Mouse (Mus musculus) forebrain, embryonic 10.5 days (tissue): ENCODE measurements around the gene Fcrl6. TPM values are rescaled to one million over a fixed set of nuclear protein-coding genes. Genes with fewer than 3 reads are reported as not detected.

ENCODE experiments used
- DNase-seq: peaks from one replicate; pipeline ENCODE4 v3.0.0-alpha.2; 2017; ENCODE audit warnings: low spot score; ENCODE audit errors: extremely low spot score
- H3K27ac ChIP-seq: fragments of 300-500 bp; sonication (generic); 2 replicates; pipeline ENCODE4 v1.5.1; 2016; ENCODE audit warnings: mild to moderate bottlenecking
- H3K27me3 ChIP-seq: fragments of 300-500 bp; sonication (generic); 2 replicates; pipeline ENCODE4 v1.6.1; 2016; ENCODE audit warnings: mild to moderate bottlenecking; ENCODE audit not compliant: poor library complexity, severe bottlenecking
- H3K36me3 ChIP-seq: fragments of 300-500 bp; sonication (generic); replicated peaks from 2 replicates; pipeline ENCODE4 v1.6.1; 2016; ENCODE audit warnings: mild to moderate bottlenecking, moderate library complexity
- H3K4me1 ChIP-seq: fragments of 300-500 bp; sonication (generic); 2 replicates; pipeline ENCODE4 v1.6.1; 2016
- H3K4me3 ChIP-seq: fragments of 300-500 bp; sonication (generic); 2 replicates; pipeline ENCODE4 v1.5.1; 2016; ENCODE audit warnings: mild to moderate bottlenecking, moderate library complexity
- H3K9me3 ChIP-seq: fragments of 300-500 bp; sonication (generic); 2 replicates; pipeline ENCODE4 v1.6.1; 2016; ENCODE audit warnings: mild to moderate bottlenecking, moderate library complexity
- WGBS: fragments of 180-500 bp; shearing (Covaris S2); methylation state at CpG from one replicate; pipeline ENCODE4 v1.1.7; 2016; 5-methylcytosine and 5-hydroxymethylcytosine counted together
- polyA plus RNA-seq: library from polyadenylated mRNA; unstranded; fragments of >200 nt; fragmentation: Nextera tagmentation; extraction: Ambion mirVana; gene quantifications from 2 replicates; pipeline ENCODE4 v1.2.1, GENCODE M21; 2016

Gene Fcrl6
- polyA plus RNA-seq, 1 experiment from 2014 or later, result 0.32 TPM

DNA sequence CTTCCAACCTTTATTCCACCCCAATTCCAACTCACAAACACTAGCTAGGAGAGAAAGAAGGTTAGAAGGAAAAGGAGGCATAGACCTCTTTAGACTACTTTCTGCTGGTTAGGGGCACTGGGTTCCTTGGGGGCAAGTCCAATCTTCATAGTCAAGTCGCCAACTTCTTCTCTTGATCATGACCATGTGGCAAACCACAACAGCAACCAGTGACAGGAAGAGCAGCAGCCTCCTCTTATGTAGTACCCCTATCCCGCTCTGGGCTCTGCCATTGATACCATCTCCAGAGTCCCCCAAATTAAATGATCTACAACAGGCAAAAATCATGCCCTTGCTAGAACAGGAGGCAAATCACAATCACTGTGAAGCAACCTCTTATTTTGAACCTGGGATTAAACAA lies 8.4 kb downstream of the Fcrl6 start:
- 82% methylated on average over 2 of the region's 2 CpGs for WGBS
- no peaks in the 10 kb centered on the region for H3K4me1 ChIP-seq
- H3K36me3 ChIP-seq, result no peaks in the 10 kb centered on the region
- DNase-seq, result no peak
- H3K27me3 ChIP-seq, result peaks cover 10% of the 10 kb centered on the region; the same call in 1 of the 2 replicates
- H3K4me3 ChIP-seq, result no peak overlapping the region
- H3K27ac ChIP-seq, result no peak overlapping the region
- no peaks in the 10 kb centered on the region for H3K9me3 ChIP-seq

DNA sequence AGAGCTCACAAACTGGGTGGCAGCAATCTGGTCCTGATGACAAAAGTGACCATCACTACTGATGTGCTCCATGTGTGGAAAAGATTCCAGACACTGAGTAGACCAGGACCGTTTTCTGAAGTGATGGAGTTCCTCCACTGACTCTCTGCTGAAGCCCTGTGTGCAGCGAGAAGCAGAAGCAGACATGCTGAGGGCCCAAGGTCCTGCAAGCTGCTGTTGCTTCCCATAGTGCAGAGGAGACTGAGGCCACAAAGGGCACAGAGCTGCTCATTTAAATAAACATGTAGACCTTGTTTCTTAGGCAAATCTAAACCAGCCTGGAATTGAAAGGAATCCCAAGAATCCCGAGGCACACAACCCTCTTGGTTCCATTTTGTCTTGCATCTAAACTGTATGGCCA lies 9.0 kb downstream of the Fcrl6 start:
- no peaks in the 10 kb centered on the region for H3K9me3 ChIP-seq
- H3K27ac ChIP-seq, result no peak overlapping the region
- H3K4me3 ChIP-seq, result no peak overlapping the region
- no peak for DNase-seq
- WGBS, result 74% methylated on average over 3 of the region's 3 CpGs
- H3K4me1 ChIP-seq, result no peaks in the 10 kb centered on the region
- no peaks in the 10 kb centered on the region for H3K36me3 ChIP-seq
- peaks cover 14% of the 10 kb centered on the region; the same call in 1 of the 2 replicates for H3K27me3 ChIP-seq

DNA sequence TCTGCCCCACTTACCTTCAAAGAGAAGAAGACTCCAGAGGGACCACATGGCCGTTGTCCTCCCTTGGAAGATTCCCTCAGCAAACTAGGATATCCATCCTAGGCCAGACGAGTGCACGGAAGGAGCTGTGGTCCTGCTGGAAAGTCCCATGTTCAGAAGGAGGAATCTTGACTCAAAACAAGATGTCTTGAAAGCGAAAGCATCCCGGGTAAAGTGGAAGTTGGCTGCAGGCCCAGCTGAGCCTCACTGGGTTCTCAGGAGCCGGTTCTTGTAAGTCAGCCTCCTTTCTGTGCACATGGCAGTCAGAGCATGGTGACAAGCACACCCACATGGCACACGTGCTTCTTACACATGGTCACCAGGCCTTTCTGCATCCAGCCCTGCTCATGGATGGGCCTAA lies 12.0 kb downstream of the Fcrl6 start, which contains the start of gene Slamf8:
Gene Slamf8 (minus strand): TSS at position 184 of the 400 bp plus-strand sequence.
- H3K27ac ChIP-seq, result no peak within 1 kb of the TSS

DNA sequence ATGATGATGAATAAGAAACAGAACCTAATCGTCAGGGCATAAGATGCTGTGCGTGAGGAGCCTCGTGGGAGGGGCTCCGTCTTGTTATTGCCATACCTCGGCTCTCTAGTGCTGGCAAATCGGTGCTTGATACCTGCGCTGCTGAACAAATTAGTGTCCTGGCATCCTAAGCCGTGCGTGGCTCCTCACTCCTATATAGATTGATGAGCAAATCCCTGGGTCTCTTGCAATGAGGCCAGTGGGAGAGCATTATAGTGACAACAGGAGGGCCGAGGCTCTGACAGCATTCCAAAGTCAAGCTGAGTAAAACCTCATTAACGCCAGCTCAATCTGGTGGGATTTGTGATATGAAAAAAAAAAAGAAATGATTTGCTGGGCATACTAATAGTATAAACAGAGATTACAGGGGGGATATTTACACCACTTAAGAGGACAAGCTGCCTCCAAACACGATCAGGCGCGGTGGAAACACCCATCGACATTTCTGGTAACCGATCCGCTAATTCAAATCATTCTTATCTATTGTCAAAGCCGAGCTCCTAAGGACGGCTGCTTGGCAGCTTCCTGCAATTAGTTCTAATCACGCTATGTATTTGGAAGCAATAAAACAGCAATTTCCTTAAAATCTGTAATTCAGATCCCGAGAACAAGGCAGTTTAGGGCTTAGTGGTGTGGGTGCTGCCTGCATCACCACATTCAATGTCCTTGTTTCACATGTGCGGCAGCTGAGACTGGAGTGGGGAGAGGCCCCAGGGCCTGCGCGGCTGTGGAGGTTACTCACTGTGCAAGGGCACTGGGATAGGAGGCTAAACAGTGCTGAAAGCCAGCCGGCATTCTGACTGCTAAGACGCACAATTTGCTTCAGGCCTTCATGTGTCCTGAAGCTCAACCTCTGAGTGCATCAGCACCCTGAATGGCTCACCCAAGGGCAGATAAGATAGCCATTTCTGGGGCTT lies 16.5 kb downstream of the Fcrl6 start:
- H3K27me3 ChIP-seq, result peaks cover 60% of the 10 kb centered on the region
- H3K4me1 ChIP-seq, result peaks cover 22% of the 10 kb centered on the region
- 18% methylated on average over 26 of the region's 26 CpGs for WGBS
- no peak for DNase-seq
- no peak overlapping the region for H3K27ac ChIP-seq
- H3K36me3 ChIP-seq, result no peaks in the 10 kb centered on the region
- peak overlapping the region; percentile 18; the same call in 1 of the 2 replicates for H3K4me3 ChIP-seq
- no peaks in the 10 kb centered on the region for H3K9me3 ChIP-seq

More for the DNA sequence above, 12.0 kb downstream of the Fcrl6 start, which contains the start of gene Slamf8:
- H3K9me3 ChIP-seq, result no peaks in the 10 kb centered on the region
- H3K27me3 ChIP-seq, result peaks cover 42% of the 10 kb centered on the region
- 88% methylated on average over 7 of the region's 7 CpGs for WGBS
- no peak within 1 kb of the TSS for H3K4me3 ChIP-seq
- DNase-seq, result no peak
- H3K4me1 ChIP-seq, result peaks cover 16% of the 10 kb centered on the region
- H3K36me3 ChIP-seq, result no peaks in the 10 kb centered on the region

DNA sequence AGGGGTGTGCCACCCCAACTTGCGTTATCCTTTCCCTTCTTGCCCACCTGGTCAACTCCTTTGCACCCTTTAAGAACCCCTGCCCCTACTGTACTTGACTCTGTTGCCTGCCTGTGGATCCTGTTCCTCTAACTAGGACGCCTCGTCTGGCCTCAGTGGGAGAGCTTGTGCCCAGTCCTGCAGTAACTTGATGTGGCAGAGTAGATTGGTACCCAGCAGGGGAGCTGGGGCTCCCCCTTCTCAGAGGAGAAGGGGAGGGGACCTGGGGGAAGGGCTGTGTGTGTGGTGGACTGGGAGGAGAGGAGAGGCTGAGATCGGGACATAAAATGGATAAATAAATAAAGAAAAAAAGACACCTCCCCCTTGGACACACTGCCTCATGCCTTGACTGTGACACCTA lies 17.3 kb downstream of the Fcrl6 start:
- Histone ChIP-seq H3K4me3 (no peak overlapping the region), H3K9me3 (no peaks in the 10 kb centered on the region), H3K36me3 (no peaks in the 10 kb centered on the region), H3K27ac (no peak overlapping the region), H3K4me1 (peaks cover 22% of the 10 kb centered on the region), H3K27me3 (peaks cover 59% of the 10 kb centered on the region)
- DNase-seq, result no peak
- WGBS, result 46% methylated on average over 4 of the region's 4 CpGs

DNA sequence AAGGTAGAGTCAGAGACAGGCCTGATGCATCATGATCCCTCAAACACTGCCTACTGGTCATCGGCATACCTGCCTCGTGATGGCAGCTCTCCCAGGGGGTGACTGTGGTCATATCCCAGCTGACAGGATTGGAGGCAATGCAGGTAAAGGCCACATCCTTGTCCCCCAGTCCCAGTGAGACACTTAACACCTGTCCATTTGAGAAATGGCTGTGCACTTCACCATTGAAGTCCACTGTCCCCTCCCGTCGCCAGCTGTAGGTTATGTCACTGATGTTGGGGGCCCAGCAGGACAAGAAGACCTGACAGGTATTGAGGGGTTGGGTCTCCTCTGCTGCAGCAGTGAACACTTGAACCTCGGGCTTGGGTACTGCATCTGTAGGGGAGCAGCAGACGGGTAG lies 18.1 kb downstream of the Fcrl6 start:
- Histone ChIP-seq H3K27me3 (peaks cover 52% of the 10 kb centered on the region), H3K36me3 (no peaks in the 10 kb centered on the region), H3K9me3 (no peaks in the 10 kb centered on the region), H3K4me1 (peaks cover 22% of the 10 kb centered on the region), H3K27ac (no peak overlapping the region), H3K4me3 (no peak overlapping the region)
- no peak for DNase-seq
- 80% methylated on average over 6 of the region's 6 CpGs for WGBS

DNA sequence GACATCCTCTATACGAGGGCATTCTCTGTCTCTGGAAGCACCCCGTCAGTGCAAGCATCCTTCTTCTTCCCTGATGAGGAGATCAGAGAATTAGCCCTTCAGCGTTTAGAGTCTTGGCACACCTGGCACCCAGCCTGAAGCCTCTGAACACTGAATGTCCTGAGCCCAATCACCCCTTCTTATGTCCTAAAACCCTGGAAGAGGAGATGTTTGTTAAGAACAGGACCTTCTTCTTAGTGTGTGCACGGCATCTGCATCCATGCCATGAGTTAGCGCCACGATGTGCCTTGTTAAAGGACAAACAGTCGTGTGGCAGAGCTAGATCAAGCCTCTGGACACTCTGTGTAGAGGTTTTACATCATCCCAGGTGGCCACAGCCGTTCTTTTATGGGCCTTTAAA lies 19.9 kb downstream of the Fcrl6 start:
- 88% methylated on average over 8 of the region's 8 CpGs for WGBS
- Histone ChIP-seq H3K4me1 (peaks cover 22% of the 10 kb centered on the region), H3K9me3 (no peaks in the 10 kb centered on the region), H3K27me3 (peaks cover 38% of the 10 kb centered on the region), H3K4me3 (no peak overlapping the region), H3K27ac (no peak overlapping the region), H3K36me3 (no peaks in the 10 kb centered on the region)
- DNase-seq, result no peak

DNA sequence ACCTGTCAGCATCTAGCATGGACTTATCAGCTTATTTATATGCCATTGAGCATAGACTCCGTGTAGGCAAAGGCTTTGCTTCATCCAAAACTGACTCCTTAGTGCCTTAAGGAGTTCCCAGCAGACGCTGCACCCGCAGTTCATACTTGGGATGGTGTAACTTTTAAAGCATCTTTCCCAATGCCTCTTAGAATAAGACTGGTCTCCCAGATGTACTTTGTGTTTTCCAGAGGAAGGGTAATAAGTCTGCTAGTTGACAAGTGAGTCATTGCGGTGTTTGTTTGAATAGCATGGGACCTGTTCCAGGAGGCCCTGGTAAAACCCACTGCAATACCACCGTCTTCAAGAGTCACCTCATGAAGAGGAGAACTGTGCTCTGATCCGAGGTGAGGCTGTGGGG lies 22.2 kb downstream of the Fcrl6 start:
- no peak for DNase-seq
- H3K4me1 ChIP-seq, result peaks cover 3% of the 10 kb centered on the region; the same call in 1 of the 2 replicates
- H3K4me3 ChIP-seq, result no peak overlapping the region
- no peak overlapping the region for H3K27ac ChIP-seq
- H3K27me3 ChIP-seq, result peaks cover 15% of the 10 kb centered on the region
- no peaks in the 10 kb centered on the region for H3K9me3 ChIP-seq
- 86% methylated on average over 6 of the region's 6 CpGs for WGBS
- no peaks in the 10 kb centered on the region for H3K36me3 ChIP-seq

DNA sequence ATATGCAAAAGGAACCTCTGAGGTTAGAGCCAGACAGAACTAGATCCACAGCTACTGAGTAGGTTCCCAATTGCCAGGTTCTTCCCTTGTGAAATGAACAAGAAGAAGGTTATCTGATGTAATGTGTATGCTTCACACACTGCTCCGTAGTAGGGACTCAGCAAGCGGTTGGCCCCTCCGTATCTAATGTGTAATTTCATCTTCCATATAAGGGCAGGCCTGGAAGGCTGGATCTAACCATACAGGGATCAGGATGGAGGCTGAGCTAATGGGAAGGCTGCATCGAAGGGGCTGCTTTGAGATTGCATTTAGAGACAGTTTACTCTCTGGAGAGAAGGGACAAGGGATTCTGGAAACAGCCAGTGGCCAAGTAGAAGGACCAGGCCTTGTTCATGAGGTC lies 34.6 kb downstream of the Fcrl6 start:
- WGBS, result 84% methylated on average over 4 of the region's 4 CpGs

DNA sequence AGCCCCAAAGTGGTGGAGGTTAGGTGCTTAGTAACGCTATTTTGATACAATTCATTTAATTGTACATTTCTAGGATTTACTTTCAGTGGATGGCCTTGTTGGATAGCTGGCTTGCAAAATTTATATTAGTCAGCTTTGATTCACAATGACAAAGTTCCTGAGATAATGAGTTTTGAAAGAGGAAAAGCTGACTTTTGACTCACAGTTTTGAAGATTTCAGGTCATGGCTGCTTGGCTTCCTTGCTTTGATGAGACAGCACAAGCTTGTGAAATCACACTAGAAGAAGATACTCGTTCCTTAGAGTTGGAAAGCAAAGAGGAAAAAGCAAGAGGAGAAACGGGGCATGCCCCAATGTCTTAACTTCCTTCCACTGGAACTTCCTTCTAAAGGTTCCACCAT lies 36.2 kb downstream of the Fcrl6 start:
- Histone ChIP-seq H3K27me3 (peaks cover 43% of the 10 kb centered on the region), H3K9me3 (no peaks in the 10 kb centered on the region), H3K4me3 (no peak overlapping the region), H3K36me3 (no peaks in the 10 kb centered on the region), H3K4me1 (peaks cover 31% of the 10 kb centered on the region), H3K27ac (no peak overlapping the region)
- 70% methylated on average over 3 of the region's 3 CpGs for WGBS
- DNase-seq, result no peak

More for the DNA sequence above, 34.6 kb downstream of the Fcrl6 start:
- Histone ChIP-seq H3K27ac (no peak overlapping the region), H3K9me3 (no peaks in the 10 kb centered on the region), H3K4me3 (no peak overlapping the region), H3K4me1 (peaks cover 15% of the 10 kb centered on the region), H3K36me3 (no peaks in the 10 kb centered on the region), H3K27me3 (peaks cover 33% of the 10 kb centered on the region)
- no peak for DNase-seq

DNA sequence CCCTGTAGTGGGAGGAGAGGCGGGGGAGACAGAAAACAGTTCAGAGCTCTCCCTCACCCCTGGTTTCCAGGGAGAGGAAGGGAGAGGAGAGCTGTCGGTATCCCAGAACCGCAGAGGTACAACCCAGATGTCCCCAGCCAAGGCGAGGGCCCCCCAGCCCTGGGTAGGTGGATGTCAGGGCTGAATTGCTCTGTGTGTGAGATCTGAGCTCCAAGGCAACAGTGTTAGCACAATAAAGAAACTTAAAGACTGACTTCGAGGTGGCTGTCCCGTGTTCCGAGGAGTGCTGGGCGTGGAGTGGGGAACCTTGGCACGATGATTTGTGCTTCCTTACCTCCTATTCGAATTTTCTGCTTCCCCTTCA lies 38.9 kb downstream of the Fcrl6 start:
- no peak for DNase-seq
- Histone ChIP-seq H3K27me3 (peaks cover 70% of the 10 kb centered on the region), H3K27ac (peak overlapping the region; percentile 83), H3K9me3 (no peaks in the 10 kb centered on the region), H3K36me3 (no peaks in the 10 kb centered on the region), H3K4me3 (peak overlapping the region; percentile 66), H3K4me1 (peaks cover 29% of the 10 kb centered on the region)
- 3% methylated on average over 10 of the region's 10 CpGs for WGBS

DNA sequence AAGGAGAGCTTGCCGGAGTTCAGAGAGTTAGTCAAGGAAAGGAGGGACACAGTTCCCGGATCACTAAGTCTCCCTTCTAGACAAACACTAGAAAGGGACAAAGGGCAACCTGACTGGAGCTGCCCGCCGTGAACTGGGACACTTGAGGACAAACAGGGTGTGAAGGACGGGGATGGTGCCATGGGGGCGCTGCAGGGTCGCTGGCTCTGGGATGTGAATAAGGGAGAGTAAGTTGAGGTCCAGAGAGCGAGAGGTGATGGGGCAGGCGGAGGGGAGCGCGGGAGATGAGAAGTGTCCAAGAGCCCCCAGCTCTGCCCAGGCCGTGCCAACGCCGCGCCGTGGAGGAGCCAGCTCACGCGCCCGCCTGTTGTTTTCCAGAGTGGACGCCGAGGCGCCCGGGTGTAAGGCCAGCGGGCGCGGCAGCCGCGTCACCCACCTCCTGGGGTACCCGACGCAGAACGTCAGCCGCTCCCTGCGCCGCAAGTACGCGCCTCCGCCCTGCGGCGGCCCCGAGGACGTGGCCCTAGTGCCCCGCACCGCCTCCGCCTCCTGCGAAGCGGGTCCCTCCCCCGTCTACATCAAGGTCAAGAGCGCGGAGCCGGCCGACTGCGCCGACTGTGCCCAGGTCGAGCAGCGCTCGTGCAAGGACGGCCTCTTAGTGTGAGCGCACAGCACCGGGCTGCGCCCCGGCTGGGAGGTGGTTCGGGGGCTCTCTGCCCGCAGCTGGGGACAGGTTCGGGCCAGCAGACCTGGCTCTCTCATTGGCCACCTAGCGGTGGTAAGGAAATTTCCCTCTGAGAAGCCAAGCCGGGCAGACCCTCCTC lies 39.5 kb downstream of the Fcrl6 start:
- Histone ChIP-seq H3K4me3 (peak overlapping the region; percentile 66), H3K9me3 (no peaks in the 10 kb centered on the region), H3K4me1 (peaks cover 25% of the 10 kb centered on the region), H3K36me3 (no peaks in the 10 kb centered on the region), H3K27ac (peak overlapping the region; percentile 83), H3K27me3 (peaks cover 75% of the 10 kb centered on the region)
- DNase-seq, result peak; percentile 83
- WGBS, result under 1% methylated on average over 66 of the region's 66 CpGs

DNA sequence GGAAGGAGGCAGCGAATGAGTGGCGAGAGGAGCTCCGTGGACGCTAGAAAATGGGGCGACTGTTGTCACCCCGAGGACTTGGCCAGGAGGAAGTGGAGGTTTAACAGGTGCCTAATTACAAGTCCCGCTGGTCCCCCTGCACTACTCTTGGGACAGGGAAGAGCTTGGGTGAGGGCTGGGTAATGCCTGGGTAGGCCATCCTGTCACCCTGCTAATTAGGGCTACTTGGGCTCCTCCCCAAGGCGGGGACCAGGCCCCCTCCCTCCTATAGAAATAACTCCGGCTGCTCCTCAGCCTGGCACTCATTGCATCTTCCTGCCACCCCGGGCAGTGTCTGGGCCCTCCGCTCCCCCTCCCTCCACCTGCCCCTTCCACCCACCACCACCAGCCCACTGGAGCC lies 46.7 kb downstream of the Fcrl6 start, which contains the start of gene Vsig8:
Gene Vsig8 (plus strand): TSS at position 301 of the 400 bp plus-strand sequence.
- H3K36me3 ChIP-seq, result no peaks in the 10 kb centered on the region
- H3K9me3 ChIP-seq, result no peaks in the 10 kb centered on the region
- H3K27me3 ChIP-seq, result peaks cover 55% of the 10 kb centered on the region
- WGBS, result 82% methylated on average over 11 of the region's 11 CpGs
- no peak for DNase-seq
- peaks cover 32% of the 10 kb centered on the region for H3K4me1 ChIP-seq
- H3K27ac ChIP-seq, result no peak within 1 kb of the TSS
- no peak within 1 kb of the TSS for H3K4me3 ChIP-seq
